Mouse (Mus musculus) small intestine, adult 2 months (tissue): Measurements from ENCODE around the gene Sct. TPM values are rescaled to one million over a fixed set of nuclear protein-coding genes. Genes with fewer than 3 reads are reported as not detected.

ENCODE experiments used
- H3K27ac ChIP-seq: fragments of 200-500 bp; 2 replicates; pipeline ENCODE4 v1.5.1; 2012; ENCODE audit warnings: low read depth, low read length, control low read depth, inconsistent platforms; ENCODE audit not compliant: insufficient read depth
- H3K27me3 ChIP-seq: fragments of 200-500 bp; 2 replicates; pipeline ENCODE4 v1.6.1; 2012; ENCODE audit warnings: mild to moderate bottlenecking, moderate library complexity, low read length, inconsistent platforms; ENCODE audit not compliant: control insufficient read depth, insufficient read depth
- H3K36me3 ChIP-seq: fragments of 200-500 bp; 2 replicates; pipeline ENCODE4 v1.6.1; 2012; ENCODE audit warnings: mild to moderate bottlenecking, low read length, control low read depth, inconsistent platforms; ENCODE audit not compliant: control insufficient read depth, insufficient read depth
- H3K4me1 ChIP-seq: fragments of 200-500 bp; 2 replicates; pipeline ENCODE4 v1.6.1; 2012; ENCODE audit warnings: low read length, inconsistent platforms, mixed read lengths; ENCODE audit not compliant: control insufficient read depth, insufficient read depth, insufficient read length
- H3K4me3 ChIP-seq: fragments of 200-500 bp; 2 replicates; pipeline ENCODE4 v1.5.1; 2012; ENCODE audit warnings: low read depth, mild to moderate bottlenecking, control low read depth, inconsistent platforms, low read length, moderate library complexity
- CTCF ChIP-seq: fragments of 200-500 bp; IDR thresholded peaks from 2 replicates; pipeline ENCODE4 v1.5.1; 2012; ENCODE audit warnings: low read depth, mild to moderate bottlenecking, control low read depth, inconsistent platforms, low read length, moderate library complexity, mixed read lengths; ENCODE audit not compliant: insufficient replicate concordance, insufficient read length; ENCODE audit errors: extremely low read depth
- POLR2A ChIP-seq: fragments of 200-500 bp; IDR thresholded peaks from 2 replicates; pipeline ENCODE4 v1.6.1; 2012; ENCODE audit warnings: low read depth, mild to moderate bottlenecking, control low read depth, inconsistent platforms, low read length, moderate library complexity
- WGBS: fragments of 180-500 bp; shearing (Covaris S2); methylation state at CpG from one replicate; pipeline ENCODE4 v1.1.7; 2018; 5-methylcytosine and 5-hydroxymethylcytosine counted together
- polyA plus RNA-seq: library from polyadenylated mRNA; depleted of rRNA; stranded (reverse); fragments of >200 nt; gene quantifications from 2 replicates; pipeline ENCODE4 v1.2.3, GENCODE M21; 2012

Gene Sct
- polyA plus RNA-seq, 1 experiment = 777 TPM

- Histone ChIP-seq H3K27ac (no peak overlapping the region), H3K36me3 (peaks cover 16% of the 10 kb centered on the region; the same call in 1 of the 2 replicates), H3K4me1 (peaks cover 1% of the 10 kb centered on the region), H3K27me3 (peaks cover 6% of the 10 kb centered on the region), H3K4me3 (no peak overlapping the region)
- TF ChIP-seq POLR2A = no peak
- no peak for TF ChIP-seq CTCF
- 94% methylated on average over 8 of the region's 8 CpGs for WGBS
These were observed 20.2 kb upstream of the Sct start for GRCm38 (mm10) chr7:141299175-141299574.

DNA sequence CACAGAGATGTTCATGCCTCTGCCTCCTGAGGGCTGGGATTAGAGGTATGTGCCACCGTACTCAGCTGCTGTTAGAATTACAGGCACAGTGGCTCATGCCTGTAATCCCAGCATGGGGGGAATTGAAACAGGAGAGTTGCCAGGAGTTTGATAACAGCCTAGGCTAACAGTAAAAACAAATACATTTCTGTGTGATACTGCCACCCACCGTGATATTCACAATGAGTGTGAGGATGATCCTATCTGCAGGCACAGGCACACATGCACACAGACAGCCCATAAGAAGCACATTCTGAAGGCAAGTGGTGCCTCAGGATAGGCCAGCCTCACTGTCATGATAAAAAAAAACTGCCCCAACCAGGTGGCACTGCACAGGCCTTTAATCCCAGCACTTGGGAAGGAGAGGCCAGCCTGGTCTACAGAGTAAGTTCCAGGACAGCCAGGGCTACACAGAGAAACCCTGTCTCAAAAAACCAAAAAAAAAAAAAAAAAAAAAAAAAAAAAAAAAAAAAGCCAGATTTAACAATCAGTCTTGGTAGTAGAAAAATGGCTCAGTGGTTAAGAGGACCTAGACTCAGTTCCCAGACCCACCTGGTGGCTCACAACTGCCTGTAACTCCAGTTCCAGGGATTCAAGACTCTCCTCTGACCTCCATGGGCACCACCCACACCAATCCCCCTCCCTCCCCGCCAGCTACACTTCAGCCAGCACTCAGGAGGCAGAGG is 19.2 kb upstream of the Sct start:
- peaks cover 15% of the 10 kb centered on the region; the same call in 1 of the 2 replicates for H3K36me3 ChIP-seq
- TF ChIP-seq POLR2A (no peak), CTCF (no peak)
- H3K27ac ChIP-seq = no peak overlapping the region
- H3K27me3 ChIP-seq = peaks cover 14% of the 10 kb centered on the region
- WGBS = 79% methylated on average over 3 of the region's 3 CpGs
- no peak overlapping the region for H3K4me3 ChIP-seq
- peaks cover 9% of the 10 kb centered on the region for H3K4me1 ChIP-seq

GRCm38 (mm10) chr7:141294479-141294878 is 15.5 kb upstream of the Sct start:
- H3K36me3 ChIP-seq = no peaks in the 10 kb centered on the region

DNA sequence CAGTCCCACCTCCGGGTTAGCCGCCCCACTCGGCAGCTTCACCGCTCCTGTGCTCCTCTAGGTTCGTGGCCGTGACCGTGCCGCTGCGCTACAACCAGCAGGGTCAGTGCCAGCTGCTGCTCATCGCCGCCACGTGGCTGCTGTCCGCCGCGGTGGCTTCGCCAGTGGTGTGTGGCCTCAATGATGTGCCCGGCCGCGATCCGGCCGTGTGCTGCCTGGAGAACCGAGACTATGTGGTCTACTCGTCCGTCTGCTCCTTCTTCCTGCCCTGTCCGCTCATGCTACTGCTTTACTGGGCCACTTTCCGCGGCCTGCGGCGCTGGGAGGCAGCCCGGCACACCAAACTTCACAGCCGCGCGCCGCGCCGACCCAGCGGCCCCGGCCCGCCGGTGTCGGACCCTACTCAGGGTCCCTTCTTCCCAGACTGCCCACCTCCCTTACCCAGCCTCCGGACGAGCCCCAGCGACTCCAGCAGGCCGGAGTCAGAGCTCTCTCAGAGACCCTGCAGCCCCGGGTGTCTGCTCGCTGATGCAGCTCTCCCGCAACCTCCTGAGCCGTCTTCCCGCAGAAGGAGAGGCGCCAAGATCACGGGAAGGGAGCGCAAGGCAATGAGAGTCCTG is 15.0 kb upstream of the Sct start:
- WGBS = 1% methylated on average over 53 of the region's 53 CpGs
- no peak for TF ChIP-seq POLR2A
- TF ChIP-seq CTCF = no peak
- no peak overlapping the region for H3K27ac ChIP-seq
- peak overlapping the region; percentile 39 for H3K4me3 ChIP-seq
- peaks cover 13% of the 10 kb centered on the region for H3K4me1 ChIP-seq
- H3K27me3 ChIP-seq = peaks cover 30% of the 10 kb centered on the region
- no peaks in the 10 kb centered on the region for H3K36me3 ChIP-seq

More at GRCm38 (mm10) chr7:141294479-141294878, 15.5 kb upstream of the Sct start:
- no peak overlapping the region for H3K27ac ChIP-seq
- TF ChIP-seq POLR2A (no peak), CTCF (no peak)
- peak overlapping the region; percentile 39 for H3K4me3 ChIP-seq
- H3K4me1 ChIP-seq = peaks cover 13% of the 10 kb centered on the region
- H3K27me3 ChIP-seq = peaks cover 30% of the 10 kb centered on the region
- WGBS = 13% methylated on average over 22 of the region's 22 CpGs

DNA sequence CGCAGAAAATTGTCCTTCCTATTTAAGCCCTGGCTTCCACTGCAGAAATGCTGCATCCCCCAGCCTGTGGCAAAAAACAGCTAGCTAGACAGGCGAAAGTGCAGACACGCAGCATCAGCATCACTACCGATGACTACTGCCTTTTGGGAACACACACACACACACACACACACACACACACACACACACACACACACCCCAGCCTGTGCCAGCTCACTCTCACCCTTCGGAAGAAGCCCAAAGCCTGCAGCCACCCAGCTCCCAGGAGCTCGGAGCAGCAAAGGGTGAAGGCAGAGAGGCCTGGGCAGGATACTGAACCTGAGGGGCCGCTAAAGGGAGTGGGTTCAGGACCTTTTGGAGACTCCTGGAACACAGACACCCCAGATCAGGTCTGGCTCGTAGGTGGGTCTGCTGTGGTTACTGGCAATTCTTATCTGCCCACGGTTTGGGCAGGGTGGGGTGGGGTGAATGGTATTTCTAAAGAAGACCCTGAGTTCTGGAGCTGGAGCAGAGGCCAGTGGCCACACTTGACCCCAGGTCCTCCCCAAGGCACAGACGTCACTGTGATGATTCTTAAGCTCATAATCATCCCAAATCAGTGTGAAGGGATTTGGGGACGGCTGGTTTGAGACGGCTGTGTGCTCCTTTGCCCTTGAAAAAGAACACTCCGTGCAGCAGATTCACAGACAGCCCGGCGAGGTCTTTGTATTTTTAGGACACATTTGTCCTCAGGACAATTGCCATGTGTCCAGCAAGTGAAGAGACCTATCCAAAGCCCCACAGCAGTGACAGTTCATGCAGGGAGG is 13.9 kb upstream of the Sct start:
- 76% methylated on average over 15 of the region's 15 CpGs for WGBS
- peaks cover 30% of the 10 kb centered on the region for H3K27me3 ChIP-seq
- TF ChIP-seq POLR2A (no peak), CTCF (no peak)

GRCm38 (mm10) chr7:141291921-141292582 is 13.1 kb upstream of the Sct start, which contains the start of gene Drd4:
Drd4 (plus strand) TSS chr7:141292006.
- H3K27me3 ChIP-seq = peaks cover 30% of the 10 kb centered on the region
- H3K4me1 ChIP-seq = peaks cover 13% of the 10 kb centered on the region
- WGBS = 9% methylated on average over 46 of the region's 46 CpGs
- TF ChIP-seq POLR2A (no peak), CTCF (no peak)
- H3K4me3 ChIP-seq = peak within 1 kb of the TSS; percentile 41
- no peak within 1 kb of the TSS for H3K27ac ChIP-seq
- H3K36me3 ChIP-seq = no peaks in the 10 kb centered on the region

More for the DNA sequence above, 13.9 kb upstream of the Sct start:
- Histone ChIP-seq H3K27ac (no peak overlapping the region), H3K4me1 (peaks cover 13% of the 10 kb centered on the region), H3K36me3 (no peaks in the 10 kb centered on the region), H3K4me3 (no peak overlapping the region)
